Mouse (Mus musculus) c-Kit-positive CD71-positive TER-119-positive erythroid progenitor cells, embryonic 14.5 days (primary cell): ENCODE measurements at regions not wholly inside any gene's neighbourhood (a gene's known extent, or its start where the extent isn't known, plus 50 kb on each side); places are given as distances from the start of the nearest gene placed in this dataset.

ENCODE experiments used
- DNase-seq: peaks from one replicate; pipeline ENCODE4 v3.0.0-alpha.2; 2013; ENCODE audit warnings: low spot score

- DNase-seq = no peak
Measured at GRCm38 (mm10) chr13:112220184-112220583, 68.1 kb upstream of the Ankrd55 start.

DNA sequence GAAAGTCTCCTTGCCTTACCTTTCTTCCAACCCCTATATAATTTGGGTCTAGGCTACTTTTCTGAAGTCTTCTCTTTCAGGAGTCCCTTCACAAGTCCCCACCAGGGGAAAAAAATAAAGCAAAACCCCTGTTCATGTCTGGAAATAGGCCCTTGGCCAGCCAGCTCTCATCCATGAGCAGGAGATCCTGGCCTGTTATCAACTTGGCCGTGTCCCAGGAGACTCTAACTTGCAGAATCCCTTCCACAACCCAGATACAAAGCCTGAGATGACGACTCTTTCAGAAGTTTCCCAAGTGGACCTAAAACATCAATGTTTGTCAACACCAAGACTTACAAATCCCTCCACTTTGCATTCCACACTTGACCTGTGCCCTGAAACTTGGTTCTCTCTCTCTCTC lies 64.6 kb upstream of the Ankrd55 start:
- no peak for DNase-seq

DNA sequence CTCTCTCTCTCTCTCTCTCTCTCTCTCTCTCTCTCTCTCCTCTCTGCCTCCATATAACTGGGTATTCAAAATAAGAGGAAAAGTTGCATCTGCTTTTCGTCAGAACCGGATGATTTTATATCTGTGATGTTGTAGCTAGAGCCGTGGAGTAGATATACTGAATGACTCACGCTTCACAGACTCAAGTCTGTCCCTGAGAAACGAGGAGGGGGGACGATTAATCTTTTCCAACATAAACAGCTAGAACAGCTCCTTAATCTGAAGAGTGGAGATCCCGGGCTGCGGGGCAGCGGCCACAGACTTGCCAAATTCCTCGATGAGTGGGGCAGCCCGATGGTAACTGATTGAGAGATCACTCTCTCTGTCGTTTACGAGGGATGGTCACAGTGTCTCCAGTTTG lies 60.5 kb upstream of the Ankrd55 start:
- DNase-seq = no peak

DNA sequence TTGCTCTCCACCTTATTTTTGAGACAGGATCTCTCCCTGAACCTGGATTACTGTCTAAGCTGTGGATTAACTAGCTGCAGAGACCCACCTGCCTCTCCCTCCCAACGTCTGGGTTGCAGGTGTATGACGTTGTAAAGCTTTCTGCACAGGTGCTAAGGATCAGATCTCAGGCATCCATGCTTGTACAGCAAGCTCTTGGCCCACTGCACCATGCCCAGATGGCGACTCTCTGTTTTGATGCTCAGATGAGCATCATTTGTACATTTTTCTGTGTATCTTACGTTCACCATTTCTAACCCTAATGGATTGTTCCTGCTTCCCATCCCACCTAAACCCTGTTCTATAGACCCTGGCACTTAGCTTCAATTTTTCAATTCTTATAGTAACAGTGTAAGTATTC lies 59.4 kb upstream of the Ankrd55 start:
- no peak for DNase-seq

- no peak for DNase-seq
Measured at GRCm38 (mm10) chr13:112230176-112230575, 58.1 kb upstream of the Ankrd55 start.

GRCm38 (mm10) chr13:112234695-112235094 lies 53.6 kb upstream of the Ankrd55 start:
- no peak for DNase-seq

DNA sequence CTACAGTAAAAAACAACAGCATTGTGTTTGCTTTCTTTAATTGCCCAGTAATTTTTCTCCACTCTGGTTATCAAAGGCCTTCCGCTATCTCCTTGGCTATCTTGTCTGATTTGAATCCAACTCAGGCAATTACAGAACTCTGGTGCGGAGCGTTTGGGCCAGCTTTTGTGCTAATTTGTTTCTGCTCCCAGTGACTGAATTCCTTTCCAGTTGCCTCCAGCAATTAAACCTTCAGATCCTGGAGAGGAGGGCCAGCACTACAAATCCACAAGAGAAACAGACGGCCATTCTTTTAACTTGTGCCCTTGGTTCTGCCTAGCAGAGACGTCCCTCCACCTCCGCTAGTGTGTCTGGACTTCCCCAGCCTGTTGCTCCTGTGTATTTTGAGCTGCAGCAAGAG lies 51.3 kb upstream of the Ankrd55 start:
- no peak for DNase-seq

- no peak for DNase-seq
Measured at GRCm38 (mm10) chr13:112237377-112237776, 50.9 kb upstream of the Ankrd55 start.

GRCm38 (mm10) chr13:112237917-112238316 lies 50.3 kb upstream of the Ankrd55 start:
- DNase-seq = no peak
